Mouse (Mus musculus) stomach, postnatal 0 days (tissue): ENCODE measurements around the gene Mmel1.

ENCODE experiments used
- CTCF ChIP-seq: IDR thresholded peaks from 2 replicates; pipeline ENCODE4 v1.5.1; 2016; ENCODE audit warnings: antibody characterized with exemption, low read depth, mild to moderate bottlenecking, moderate library complexity
- EP300 ChIP-seq: optimal IDR thresholded peaks from 2 replicates; pipeline ENCODE3; 2016; ENCODE audit warnings: antibody characterized with exemption

DNA sequence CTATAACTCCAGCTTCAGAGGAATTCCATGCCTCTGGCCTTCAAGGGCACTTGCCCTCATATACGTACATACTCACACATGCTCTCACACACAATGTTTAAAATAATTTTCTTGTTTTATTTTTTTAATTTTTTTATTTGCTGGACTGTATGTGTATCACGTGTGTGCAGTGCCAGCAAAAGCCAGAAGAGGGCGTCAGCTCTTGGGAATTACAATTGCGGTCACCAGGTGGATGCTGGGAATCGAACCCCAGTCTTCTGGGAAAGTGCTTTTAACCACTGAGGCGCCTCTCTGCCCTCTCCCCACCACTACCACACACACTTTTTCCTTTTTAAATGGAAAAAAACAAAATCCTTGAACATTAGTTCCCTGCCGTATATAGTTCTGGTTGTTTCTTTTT lies 12.5 kb upstream of the Mmel1 start:
- TF ChIP-seq CTCF (no peak), EP300 (no peak)
